Mouse (Mus musculus): ENCODE data around the gene Gm4881.
A peak's percentile ranks its signal among the peaks of the same experiment; 100 is the strongest.
"Not testable (repeated sequence)": the region's sequence is repeated elsewhere in the genome, so short reads cannot be mapped to it uniquely, and the experiment has no call there.

Gene Gm4881

GRCm38 (mm10) chr7:24896269-24896668, 48.0 kb downstream of the Gm4881 start:
- no peak for DNase-seq (ENCODE audit: low spot score)

GRCm38 (mm10) chr7:24895749-24896148, 48.5 kb downstream of the Gm4881 start:
- DNase-seq (ENCODE audit: low spot score), result not testable (repeated sequence)

- no peak for DNase-seq (ENCODE audit: low spot score)
Observed at GRCm38 (mm10) chr7:24892125-24892583, 52.1 kb downstream of the Gm4881 start.

GRCm38 (mm10) chr7:24891241-24892124, 52.8 kb downstream of the Gm4881 start:
- no peak for DNase-seq (ENCODE audit: low spot score)

GRCm38 (mm10) chr7:24890281-24891216, 53.7 kb downstream of the Gm4881 start:
- DNase-seq (ENCODE audit: low spot score), result no peak

- no peak for DNase-seq (ENCODE audit: low spot score)
Observed at GRCm38 (mm10) chr7:24889431-24890220, 54.7 kb downstream of the Gm4881 start.

GRCm38 (mm10) chr7:24887096-24887495, 57.2 kb downstream of the Gm4881 start:
- DNase-seq (ENCODE audit: low spot score), result no peak

- DNase-seq (ENCODE audit: low spot score), result no peak
Observed at GRCm38 (mm10) chr7:24886308-24886633, 58.0 kb downstream of the Gm4881 start.

- DNase-seq (ENCODE audit: low spot score), result no peak
Observed at GRCm38 (mm10) chr7:24885468-24886307, 58.6 kb downstream of the Gm4881 start.

GRCm38 (mm10) chr7:24884693-24885291, 59.5 kb downstream of the Gm4881 start:
- DNase-seq (ENCODE audit: low spot score), result no peak

- DNase-seq (ENCODE audit: low spot score), result peak; percentile 94
Observed at GRCm38 (mm10) chr7:24883896-24884692, 60.2 kb downstream of the Gm4881 start, which contains the start of gene Rps19. TSS of gene Rps19 (plus strand) at chr7:24884371.

- DNase-seq (ENCODE audit: low spot score), result no peak
Observed at GRCm38 (mm10) chr7:24882416-24883199, 61.7 kb downstream of the Gm4881 start.

- no peak for DNase-seq (ENCODE audit: low spot score)
Observed at GRCm38 (mm10) chr7:24879620-24880019, 64.7 kb downstream of the Gm4881 start.

- DNase-seq (ENCODE audit: low spot score), result no peak
Observed at GRCm38 (mm10) chr7:24877588-24877987, 66.7 kb downstream of the Gm4881 start.

Data from urinary bladder, postnatal 10 days (tissue).